Mouse (Mus musculus): ENCODE data around the gene Rarb.
A peak's percentile ranks its signal among the peaks of the same experiment; 100 is the strongest.

The Rarb gene

GRCm38 (mm10) chr14:16735331-16736012 lies 83.5 kb downstream of the Rarb start:
- DNase-seq (ENCODE audit: extremely low spot score, low read depth, low spot score) = no peak

DNA sequence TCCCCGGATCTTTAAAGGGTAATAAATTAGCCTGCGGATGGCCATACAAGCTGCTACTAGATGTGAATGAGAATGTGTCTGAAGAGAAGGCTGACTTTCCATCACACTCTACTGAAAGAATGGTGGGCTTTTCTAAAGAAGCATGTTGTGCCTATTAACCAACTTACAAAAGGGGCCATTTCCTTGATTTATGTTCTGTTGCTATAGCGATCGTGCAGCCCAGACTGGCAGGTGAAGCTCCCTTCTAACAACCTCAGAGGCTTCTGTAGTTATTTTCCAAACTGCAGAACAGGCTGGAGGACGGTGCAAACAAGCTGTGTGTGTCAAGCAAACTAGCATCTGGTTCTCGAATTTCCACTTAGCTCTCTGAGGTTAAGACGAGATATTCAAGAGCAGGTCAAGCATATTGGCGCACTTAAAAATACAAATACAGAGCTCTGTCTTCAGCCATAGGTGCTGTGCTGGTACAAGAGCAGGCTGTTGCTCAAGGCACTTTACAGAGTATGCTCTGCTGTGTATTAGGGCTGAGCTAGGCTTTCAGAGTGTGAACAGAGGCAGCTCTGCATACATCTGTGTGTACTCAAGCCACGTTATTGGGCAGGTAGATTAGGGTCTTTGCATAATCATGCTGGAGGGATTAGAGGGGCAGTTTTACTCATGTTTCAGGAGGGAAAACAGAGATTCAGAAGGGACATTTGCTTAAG lies 85.2 kb downstream of the Rarb start:
- peak; percentile 67 for DNase-seq (ENCODE audit: extremely low spot score, low read depth, low spot score)

GRCm38 (mm10) chr14:16732054-16732453 lies 86.9 kb downstream of the Rarb start:
- DNase-seq (ENCODE audit: extremely low spot score, low read depth, low spot score) = no peak

GRCm38 (mm10) chr14:16728175-16728838 lies 90.6 kb downstream of the Rarb start:
- DNase-seq (ENCODE audit: extremely low spot score, low read depth, low spot score) = no peak

DNA sequence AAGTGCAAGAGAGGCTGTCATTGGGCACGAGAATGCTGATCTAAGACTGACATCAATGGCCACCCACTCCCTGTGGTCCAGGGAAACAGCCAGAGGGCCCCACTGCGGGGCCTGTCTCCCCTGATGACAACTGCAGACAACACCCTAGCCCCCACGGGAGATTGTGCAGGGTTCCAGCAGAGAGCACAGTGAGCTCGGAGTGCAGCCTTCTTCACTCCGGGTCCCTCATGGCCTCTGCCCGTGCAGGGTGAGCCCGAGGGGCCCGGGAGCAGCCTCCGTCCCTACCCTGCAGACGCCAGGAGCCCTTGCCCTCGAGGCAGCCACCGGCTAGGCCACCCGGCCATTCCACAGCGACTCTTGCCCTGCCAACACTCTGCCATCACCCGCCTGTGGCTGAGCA lies 95.0 kb downstream of the Rarb start:
- DNase-seq (ENCODE audit: extremely low spot score, low read depth, low spot score) = no peak

DNA sequence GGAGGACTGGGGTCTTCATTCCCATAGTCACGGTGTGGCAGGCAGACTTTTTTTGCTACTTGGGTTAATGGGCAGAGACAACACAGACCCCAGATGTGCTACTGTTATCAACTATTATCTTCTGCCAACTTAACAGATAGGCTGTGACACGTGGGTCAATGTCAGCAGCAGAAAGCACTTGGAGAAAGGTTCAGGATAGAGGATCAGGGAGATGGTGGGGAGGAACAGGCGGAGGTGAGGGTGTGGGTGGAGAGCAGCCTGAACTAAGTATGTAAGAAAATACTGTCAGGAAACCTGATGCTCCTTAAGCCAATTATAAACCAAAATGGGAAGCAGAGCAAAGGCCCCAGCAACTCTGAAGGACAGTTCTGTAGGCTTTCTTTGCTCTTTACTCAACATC lies 101.1 kb downstream of the Rarb start:
- DNase-seq (ENCODE audit: extremely low spot score, low read depth, low spot score) = no peak

GRCm38 (mm10) chr14:16714344-16714955 lies 104.5 kb downstream of the Rarb start:
- DNase-seq (ENCODE audit: extremely low spot score, low read depth, low spot score) = no peak

DNA sequence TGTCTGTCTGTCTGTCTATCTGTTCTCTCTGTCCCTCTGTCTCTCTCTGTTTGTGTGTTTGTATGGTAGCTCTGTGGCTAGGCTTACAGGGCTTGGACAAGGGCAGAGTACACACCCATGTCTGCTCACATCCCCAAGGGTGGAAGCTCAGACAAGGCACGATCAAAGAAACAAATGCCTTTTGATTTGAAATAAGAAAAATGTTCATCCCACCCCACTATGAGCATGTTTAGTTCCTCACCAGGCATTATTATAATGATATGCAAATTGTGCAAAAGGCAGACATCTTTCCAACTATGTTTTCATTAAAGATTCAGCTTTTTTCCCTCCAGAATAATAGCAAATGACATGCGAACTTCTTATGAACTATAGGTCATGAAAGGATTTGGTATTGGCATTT lies 105.2 kb downstream of the Rarb start:
- no peak for DNase-seq (ENCODE audit: extremely low spot score, low read depth, low spot score)

DNA sequence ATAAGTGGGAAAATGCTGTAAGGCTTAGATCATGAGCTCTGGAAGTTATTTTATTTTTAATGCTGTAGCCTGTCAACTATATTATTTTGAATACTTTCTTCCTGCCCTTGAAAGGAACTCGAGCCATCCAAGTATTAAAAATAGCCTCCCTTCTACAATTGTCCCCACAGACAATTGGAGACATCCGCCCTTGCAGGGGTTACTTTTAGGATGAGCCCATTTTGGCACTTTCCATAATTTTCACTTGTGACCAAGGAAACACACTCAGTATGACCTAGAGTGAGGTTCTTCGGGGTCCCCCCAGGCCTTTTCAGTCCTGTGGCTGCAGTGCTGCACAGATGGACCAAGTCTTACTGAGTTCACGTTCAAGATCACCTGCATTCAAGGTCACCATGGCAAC lies 119.7 kb downstream of the Rarb start:
- no peak for DNase-seq (ENCODE audit: extremely low spot score, low read depth, low spot score)

- no peak for DNase-seq (ENCODE audit: extremely low spot score, low read depth, low spot score)
Measured at GRCm38 (mm10) chr14:16695453-16696120, 123.4 kb downstream of the Rarb start.

GRCm38 (mm10) chr14:16678335-16678734 lies 140.6 kb downstream of the Rarb start:
- no peak for DNase-seq (ENCODE audit: extremely low spot score, low read depth, low spot score)

GRCm38 (mm10) chr14:16677081-16677480 lies 141.9 kb downstream of the Rarb start:
- DNase-seq (ENCODE audit: extremely low spot score, low read depth, low spot score) = no peak

GRCm38 (mm10) chr14:16670571-16670970 lies 148.4 kb downstream of the Rarb start:
- no peak for DNase-seq (ENCODE audit: extremely low spot score, low read depth, low spot score)

DNA sequence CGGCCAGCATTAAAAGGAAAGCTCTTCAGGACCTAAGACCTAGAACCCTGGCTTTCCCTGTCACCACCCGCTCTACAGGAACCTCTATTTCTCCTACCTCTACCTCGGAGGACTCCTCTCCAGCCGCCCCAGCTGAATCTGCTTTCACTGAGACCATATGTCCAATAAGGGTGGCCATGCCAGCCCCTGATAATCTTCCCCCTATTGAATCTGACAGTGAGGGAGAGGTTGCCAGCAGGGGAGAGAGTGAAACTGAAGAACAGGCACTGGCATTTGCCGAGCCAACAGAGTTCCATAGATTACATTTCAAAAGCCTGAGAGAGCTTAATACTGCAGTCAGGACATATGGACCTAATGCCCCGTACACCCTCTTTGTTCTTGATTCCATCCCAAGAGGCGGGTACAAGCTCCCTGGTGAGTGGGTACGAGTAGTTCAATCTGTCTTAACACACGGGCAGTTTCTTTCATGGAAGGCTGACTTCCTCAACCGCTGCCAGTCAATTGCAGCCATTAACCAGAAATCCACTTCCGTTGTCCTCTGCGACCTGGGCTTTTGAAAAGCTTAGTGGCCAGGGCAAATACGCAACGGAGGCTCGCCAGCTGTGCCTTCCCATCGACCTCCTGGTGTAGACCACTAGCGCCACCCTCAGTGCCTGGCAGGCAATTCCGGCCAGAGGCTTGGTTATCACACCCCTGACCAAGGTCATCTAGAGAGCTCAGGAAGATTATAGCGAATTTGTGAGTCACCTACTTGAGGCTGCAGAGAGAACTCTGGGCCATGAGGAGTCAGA lies 179.6 kb downstream of the Rarb start:
- no peak for DNase-seq (ENCODE audit: extremely low spot score, low read depth, low spot score)

DNA sequence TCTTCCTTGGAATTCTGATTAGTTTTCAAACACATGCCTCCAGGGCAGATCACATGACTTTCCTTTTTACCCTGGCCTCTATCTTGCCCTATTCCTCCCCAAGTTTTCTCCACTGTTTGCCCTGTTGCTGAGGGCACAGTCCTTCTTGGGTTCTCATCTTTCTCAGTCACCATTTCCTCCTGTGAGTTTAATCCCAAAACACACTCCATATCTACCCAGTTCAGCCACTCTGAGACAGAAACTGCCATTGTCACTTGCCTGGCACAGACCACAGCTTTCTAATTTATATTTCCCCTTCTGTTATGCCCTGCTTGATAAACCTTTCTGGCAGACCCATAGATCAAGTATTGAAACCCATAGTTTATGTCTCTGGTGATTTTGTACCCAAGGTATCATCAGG lies 205.0 kb downstream of the Rarb start:
- no peak for DNase-seq (ENCODE audit: extremely low spot score, low read depth, low spot score)

DNA sequence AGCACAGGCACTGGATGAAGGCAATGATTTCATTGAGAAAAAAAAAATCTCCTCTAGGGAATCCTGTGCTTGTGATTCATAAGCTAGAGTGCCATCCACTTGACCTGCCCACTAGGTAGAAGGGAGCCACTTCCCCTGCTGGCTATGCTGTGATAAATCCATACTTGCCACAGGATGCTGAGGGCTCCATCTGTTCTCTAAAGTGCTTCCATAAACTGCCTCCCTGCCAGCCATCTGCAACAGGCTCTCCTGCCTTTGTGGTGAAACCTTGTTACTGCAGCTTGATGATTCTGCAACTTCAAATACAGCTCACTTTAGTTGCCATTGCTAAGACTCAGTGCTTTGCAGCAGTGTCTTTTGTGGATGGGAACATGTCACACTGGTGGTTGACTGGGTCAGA lies 213.5 kb downstream of the Rarb start:
- DNase-seq (ENCODE audit: extremely low spot score, low read depth, low spot score) = no peak

GRCm38 (mm10) chr14:16604469-16605064 lies 214.4 kb downstream of the Rarb start:
- DNase-seq (ENCODE audit: extremely low spot score, low read depth, low spot score) = no peak

GRCm38 (mm10) chr14:16603040-16603590 lies 215.8 kb downstream of the Rarb start:
- DNase-seq (ENCODE audit: extremely low spot score, low read depth, low spot score) = no peak

GRCm38 (mm10) chr14:16599224-16599623 lies 219.7 kb downstream of the Rarb start:
- DNase-seq (ENCODE audit: extremely low spot score, low read depth, low spot score) = no peak

GRCm38 (mm10) chr14:16598074-16598501 lies 220.9 kb downstream of the Rarb start:
- DNase-seq (ENCODE audit: extremely low spot score, low read depth, low spot score) = no peak
